Mouse (Mus musculus): Measurements from ENCODE around the gene 5730409E04Rik. TPM values are rescaled to one million over a fixed set of nuclear protein-coding genes. Genes with fewer than 3 reads are reported as not detected.

5730409E04Rik gene
- polyA plus RNA-seq, 1 experiment = 1.8 TPM

DNA sequence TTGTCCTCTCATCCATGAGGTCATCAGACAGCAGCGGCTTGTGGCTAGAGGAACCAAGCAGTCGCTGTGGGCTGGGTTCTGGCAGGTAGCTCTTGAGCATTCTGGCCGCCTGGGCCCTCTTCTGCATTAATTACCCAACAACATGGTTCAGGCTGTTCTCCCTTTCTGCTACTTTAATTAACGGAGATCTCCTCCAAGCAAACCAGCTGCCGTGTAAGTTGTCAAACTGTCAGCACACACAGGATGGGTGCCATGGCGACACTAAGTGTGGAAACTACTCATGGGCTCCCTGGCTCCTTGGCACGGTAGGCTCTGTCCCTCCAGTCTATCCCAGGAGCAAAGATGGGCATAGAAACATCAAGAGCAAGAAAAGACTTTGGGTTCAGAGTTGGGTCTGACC lies 29.7 kb downstream of the 5730409E04Rik start:
- no peak overlapping the region for H3K4me3 ChIP-seq
- no peak overlapping the region for H3ac ChIP-seq (ENCODE audit: control insufficient read depth, insufficient read length)
- no peaks in the 10 kb centered on the region for H3K79me2 ChIP-seq (ENCODE audit: control insufficient read depth, insufficient read depth)
- TF ChIP-seq MYOG (IDR thresholded peaks at IDR 0.05; ENCODE audit: control insufficient read depth in 1 of 3, insufficient read depth in 1 of 3, insufficient read length in 2 of 3, low read depth in 2 of 3) = no peak
- TF ChIP-seq TCF12 (IDR thresholded peaks at IDR 0.05; ENCODE audit: insufficient read depth, poor library complexity, severe bottlenecking) = no peak
- TF ChIP-seq POLR2AphosphoS2 (IDR thresholded peaks at IDR 0.05; ENCODE audit: insufficient read length, low read depth) = no peak
- no peak for TF ChIP-seq MYOD1 (IDR thresholded peaks at IDR 0.05; ENCODE audit: control insufficient read depth in 1 of 3, insufficient read length in 2 of 3, low read depth in 2 of 3)
- TF ChIP-seq CEBPB (IDR thresholded peaks at IDR 0.05; ENCODE audit: insufficient read depth, poor library complexity, severe bottlenecking) = no peak
- TF ChIP-seq REST (IDR thresholded peaks at IDR 0.05; ENCODE audit: insufficient read depth, insufficient read length) = no peak
- no peak for TF ChIP-seq MAX (IDR thresholded peaks at IDR 0.05; ENCODE audit: low read depth)
- no peak for TF ChIP-seq E2F4 (IDR thresholded peaks at IDR 0.05; ENCODE audit: insufficient read depth)
- TF ChIP-seq POLR2A (IDR thresholded peaks at IDR 0.05; ENCODE audit: insufficient read length, low read depth) = no peak
- TF ChIP-seq USF1 (IDR thresholded peaks at IDR 0.05; ENCODE audit: low read depth) = no peak
- TF ChIP-seq SRF (IDR thresholded peaks at IDR 0.05; ENCODE audit: control insufficient read depth, insufficient read length, low read depth) = no peak
- H3K36me3 ChIP-seq (ENCODE audit: control insufficient read depth, insufficient read depth) = no peaks in the 10 kb centered on the region
- H3K4me2 ChIP-seq (ENCODE audit: low read depth) = no peak overlapping the region
- H3K27me3 ChIP-seq (ENCODE audit: control insufficient read depth, insufficient read depth, insufficient read length) = peaks cover 54% of the 10 kb centered on the region

DNA sequence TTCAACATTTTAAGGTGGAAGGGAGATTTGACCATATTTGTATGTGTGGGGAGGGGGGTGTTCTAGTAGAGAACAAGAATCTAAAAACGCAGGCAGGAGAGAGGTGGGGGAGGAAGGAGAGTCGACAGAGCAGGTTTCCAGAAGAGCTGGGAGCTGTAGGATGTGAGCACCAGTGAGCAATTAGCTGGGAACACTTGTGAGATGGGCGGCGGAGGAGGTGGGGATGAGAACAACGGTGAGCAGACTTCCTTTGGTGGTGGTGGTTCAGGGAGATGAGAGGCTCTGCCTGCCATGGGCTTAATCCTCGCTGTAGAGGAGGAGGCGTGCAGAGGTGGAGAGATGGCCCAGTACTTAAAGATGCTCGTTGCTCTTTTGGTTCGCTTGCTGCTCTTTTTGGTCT lies 32.3 kb downstream of the 5730409E04Rik start:
- no peak overlapping the region for H3K4me3 ChIP-seq
- peaks cover 50% of the 10 kb centered on the region for H3K27me3 ChIP-seq (ENCODE audit: control insufficient read depth, insufficient read depth, insufficient read length)
- H3ac ChIP-seq (ENCODE audit: control insufficient read depth, insufficient read length) = no peak overlapping the region
- H3K4me2 ChIP-seq (ENCODE audit: low read depth) = no peak overlapping the region
- TF ChIP-seq TCF3 (IDR thresholded peaks at IDR 0.05; ENCODE audit: insufficient read length, low read depth) (no peak), MAX (IDR thresholded peaks at IDR 0.05; ENCODE audit: low read depth) (no peak), CEBPB (IDR thresholded peaks at IDR 0.05; ENCODE audit: insufficient read depth, poor library complexity, severe bottlenecking) (no peak)
- H3K36me3 ChIP-seq (ENCODE audit: control insufficient read depth, insufficient read depth) = no peaks in the 10 kb centered on the region
- H3K79me2 ChIP-seq (ENCODE audit: control insufficient read depth, insufficient read depth) = no peaks in the 10 kb centered on the region

DNA sequence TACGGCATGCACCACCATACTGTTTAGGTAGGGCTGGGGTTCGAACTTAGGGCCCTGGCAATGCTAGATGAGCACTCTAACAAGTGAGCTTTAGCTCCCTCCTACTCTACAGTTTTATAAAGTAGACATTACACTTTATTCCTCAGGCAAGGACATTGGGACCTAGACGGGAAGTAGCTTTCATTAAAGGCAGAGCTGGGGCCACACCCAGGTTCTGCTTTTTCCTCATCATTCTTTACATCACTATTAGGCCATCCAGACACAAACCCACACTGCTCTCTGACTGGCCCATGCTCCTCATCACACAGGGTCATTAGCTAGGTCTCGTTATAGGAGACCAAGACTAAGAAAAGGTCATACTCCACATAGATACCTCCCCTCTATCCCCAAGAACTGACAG lies 34.2 kb downstream of the 5730409E04Rik start:
- no peaks in the 10 kb centered on the region for H3K36me3 ChIP-seq (ENCODE audit: control insufficient read depth, insufficient read depth)
- H3K79me2 ChIP-seq (ENCODE audit: control insufficient read depth, insufficient read depth) = no peaks in the 10 kb centered on the region
- TF ChIP-seq USF1 (IDR thresholded peaks at IDR 0.05; ENCODE audit: low read depth) = no peak
- TF ChIP-seq E2F4 (IDR thresholded peaks at IDR 0.05; ENCODE audit: insufficient read depth) = no peak
- no peak for TF ChIP-seq SRF (IDR thresholded peaks at IDR 0.05; ENCODE audit: control insufficient read depth, insufficient read length, low read depth)
- TF ChIP-seq MYOD1 (IDR thresholded peaks at IDR 0.05; ENCODE audit: control insufficient read depth in 1 of 3, insufficient read length in 2 of 3, low read depth in 2 of 3) = no peak
- TF ChIP-seq REST (IDR thresholded peaks at IDR 0.05; ENCODE audit: insufficient read depth, insufficient read length) = no peak
- no peak for TF ChIP-seq MAX (IDR thresholded peaks at IDR 0.05; ENCODE audit: low read depth)
- no peak for TF ChIP-seq MYOG (IDR thresholded peaks at IDR 0.05; ENCODE audit: control insufficient read depth in 1 of 3, insufficient read depth in 1 of 3, insufficient read length in 2 of 3, low read depth in 2 of 3)
- TF ChIP-seq TCF3 (IDR thresholded peaks at IDR 0.05; ENCODE audit: insufficient read length, low read depth) = no peak
- no peak for TF ChIP-seq POLR2AphosphoS2 (IDR thresholded peaks at IDR 0.05; ENCODE audit: insufficient read length, low read depth)
- TF ChIP-seq CEBPB (IDR thresholded peaks at IDR 0.05; ENCODE audit: insufficient read depth, poor library complexity, severe bottlenecking) = no peak
- TF ChIP-seq POLR2A (IDR thresholded peaks at IDR 0.05; ENCODE audit: insufficient read length, low read depth) = no peak
- TF ChIP-seq TCF12 (IDR thresholded peaks at IDR 0.05; ENCODE audit: insufficient read depth, poor library complexity, severe bottlenecking) = no peak
- H3K4me2 ChIP-seq (ENCODE audit: low read depth) = no peak overlapping the region
- peaks cover 55% of the 10 kb centered on the region for H3K27me3 ChIP-seq (ENCODE audit: control insufficient read depth, insufficient read depth, insufficient read length)
- H3K4me3 ChIP-seq = no peak overlapping the region
- no peak overlapping the region for H3ac ChIP-seq (ENCODE audit: control insufficient read depth, insufficient read length)

DNA sequence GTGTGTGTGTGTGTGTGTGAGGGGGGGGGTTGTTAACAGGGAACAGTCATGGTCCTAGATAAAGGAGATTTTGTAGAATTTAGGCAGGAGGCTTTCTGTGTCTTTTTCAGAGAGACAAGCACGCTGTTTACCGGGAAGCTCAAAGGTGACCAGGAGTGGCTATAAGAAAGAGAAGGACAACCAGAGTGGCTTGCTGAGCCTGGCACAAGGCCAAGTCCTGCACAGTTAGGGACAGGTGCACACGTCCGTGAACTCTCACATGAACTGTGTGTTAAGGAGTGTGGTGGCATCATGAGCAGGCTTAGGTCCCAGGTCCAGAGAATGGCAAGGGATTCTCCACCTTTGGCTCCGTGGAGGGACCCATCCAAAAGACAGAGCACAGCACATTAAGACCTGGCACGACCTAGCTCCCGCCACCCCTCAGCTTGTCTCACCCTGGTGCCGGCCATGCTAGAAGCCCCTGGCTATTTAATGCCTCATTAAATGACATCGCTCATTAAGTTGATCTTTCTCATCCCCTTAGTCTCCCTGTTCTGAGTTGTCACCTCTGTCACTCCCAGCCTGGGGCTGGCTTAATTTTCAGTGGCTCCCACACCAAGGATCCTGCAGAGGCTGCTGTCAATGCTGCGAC lies 34.8 kb downstream of the 5730409E04Rik start:
- H3K27me3 ChIP-seq (ENCODE audit: control insufficient read depth, insufficient read depth, insufficient read length) = peaks cover 55% of the 10 kb centered on the region
- H3K36me3 ChIP-seq (ENCODE audit: control insufficient read depth, insufficient read depth) = no peaks in the 10 kb centered on the region
- H3K4me2 ChIP-seq (ENCODE audit: low read depth) = no peak overlapping the region
- no peaks in the 10 kb centered on the region for H3K79me2 ChIP-seq (ENCODE audit: control insufficient read depth, insufficient read depth)
- H3ac ChIP-seq (ENCODE audit: control insufficient read depth, insufficient read length) = no peak overlapping the region
- no peak overlapping the region for H3K4me3 ChIP-seq
- TF ChIP-seq TCF12 (IDR thresholded peaks at IDR 0.05; ENCODE audit: insufficient read depth, poor library complexity, severe bottlenecking) (no peak), E2F4 (IDR thresholded peaks at IDR 0.05; ENCODE audit: insufficient read depth) (no peak), MAX (IDR thresholded peaks at IDR 0.05; ENCODE audit: low read depth) (no peak), CEBPB (IDR thresholded peaks at IDR 0.05; ENCODE audit: insufficient read depth, poor library complexity, severe bottlenecking) (no peak), TCF3 (IDR thresholded peaks at IDR 0.05; ENCODE audit: insufficient read length, low read depth) (no peak), REST (IDR thresholded peaks at IDR 0.05; ENCODE audit: insufficient read depth, insufficient read length) (no peak), SRF (IDR thresholded peaks at IDR 0.05; ENCODE audit: control insufficient read depth, insufficient read length, low read depth) (no peak), MYOD1 (IDR thresholded peaks at IDR 0.05; ENCODE audit: control insufficient read depth in 1 of 3, insufficient read length in 2 of 3, low read depth in 2 of 3) (no peak)
